Mouse (Mus musculus): ENCODE results near the gene Sema4g. TPM values are rescaled to one million over a fixed set of nuclear protein-coding genes. Genes with fewer than 3 reads are reported as not detected.

Sema4g gene
- 10 to 100 TPM; 17.7 to 25.8 TPM for total RNA-seq (2021)

GRCm38 (mm10) chr19:44988831-44989566 is at the start of gene Sema4g:
Gene Sema4g (plus strand): TSS chr19:44989101.
- intact Hi-C loops (cut with DNase I), result no loop called here

DNA sequence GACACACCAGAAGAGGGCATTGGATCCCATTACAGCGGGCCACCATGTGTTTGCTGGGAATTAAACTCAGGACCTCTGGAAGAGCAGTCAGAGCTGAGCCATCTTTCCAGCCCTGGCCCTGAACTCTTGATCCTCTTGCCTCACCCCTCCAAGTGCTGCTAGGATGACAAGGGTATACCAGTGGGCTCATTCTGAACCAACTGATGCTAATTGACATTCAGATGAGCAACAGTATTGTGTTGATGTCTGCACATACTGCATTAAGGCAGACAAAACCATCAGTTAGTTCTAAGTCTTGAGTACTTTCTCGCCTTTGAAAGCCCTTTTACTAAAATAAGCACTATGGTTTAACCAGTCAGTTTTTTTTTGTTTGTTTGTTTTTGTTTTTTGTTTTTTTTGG is 29.3 kb upstream of the Sema4g start:
- intact Hi-C loops (cut with DNase I), result no loop called here
- no peak for DNase-seq (ENCODE audit: low spot score in 2 of 2)

More at GRCm38 (mm10) chr19:44988831-44989566, at the start of gene Sema4g:
- no peak for DNase-seq (ENCODE audit: low spot score in 2 of 2)

- intact Hi-C loops (cut with DNase I), result no loop called here
- no peak for DNase-seq (ENCODE audit: low spot score in 2 of 2)
Observed at GRCm38 (mm10) chr19:44965978-44966377, 22.9 kb upstream of the Sema4g start.

DNA sequence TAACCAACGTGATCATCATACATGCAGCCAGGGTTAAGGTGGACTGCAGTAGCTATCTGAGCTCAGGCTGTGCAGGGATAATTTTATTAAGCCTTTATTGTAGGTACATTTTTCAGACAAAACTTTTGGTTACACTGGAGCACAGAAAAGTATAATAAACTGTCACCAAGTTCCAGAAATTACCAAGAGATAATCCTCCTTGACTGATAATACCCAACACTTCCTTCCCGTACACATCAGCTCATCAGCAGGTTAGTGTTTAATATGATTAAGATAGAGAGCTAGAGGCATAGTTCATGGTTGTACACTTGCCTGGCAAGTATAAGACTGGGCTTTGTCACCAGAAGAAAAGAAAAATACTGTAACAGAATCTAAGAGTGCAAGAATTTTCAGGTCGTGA is 20.6 kb upstream of the Sema4g start:
- no peak for DNase-seq (ENCODE audit: low spot score in 2 of 2)
- intact Hi-C loops (cut with DNase I), result no loop called here

DNA sequence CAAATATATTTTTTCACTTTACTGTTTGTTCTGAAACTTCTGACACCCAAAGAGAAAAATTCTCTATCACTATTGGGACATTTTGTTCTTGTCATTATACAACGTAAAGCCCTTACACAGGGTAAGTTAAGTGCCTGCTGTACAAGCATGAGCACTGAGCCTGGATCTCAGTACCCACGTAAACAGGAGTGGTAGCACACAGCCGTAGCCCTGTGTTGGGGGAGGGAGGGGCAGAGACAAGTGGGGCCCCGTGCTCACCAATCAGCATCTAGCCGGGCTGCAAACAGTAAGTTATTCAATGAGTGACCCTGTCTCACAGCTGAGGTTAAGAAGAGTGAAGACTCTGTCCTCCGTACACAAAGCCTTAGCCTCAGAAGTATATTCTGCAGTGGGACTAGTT is 12.3 kb upstream of the Sema4g start:
- intact Hi-C loops (cut with DNase I), result no loop called here
- no peak for DNase-seq (ENCODE audit: low spot score in 2 of 2)

DNA sequence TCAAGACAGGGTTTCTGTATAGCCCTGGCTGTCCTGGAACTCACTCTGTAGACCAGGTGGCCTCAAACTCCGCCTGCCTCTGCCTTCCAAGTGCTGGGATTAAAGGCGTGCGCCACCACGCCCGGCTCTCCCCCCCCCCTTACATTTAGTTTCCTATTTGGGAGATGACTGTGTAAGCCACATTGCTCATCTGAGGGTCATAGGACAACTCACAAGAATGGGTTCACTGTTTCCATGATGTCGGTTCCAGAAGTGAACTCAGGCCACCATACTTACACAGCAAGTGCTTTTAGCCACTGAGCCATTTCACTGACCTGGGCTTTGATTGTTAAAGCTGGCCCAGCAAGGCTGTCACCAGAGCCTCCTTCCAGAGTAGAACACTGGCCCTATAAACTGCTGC is 11.8 kb upstream of the Sema4g start:
- DNase-seq (ENCODE audit: low spot score in 2 of 2), result no peak
- intact Hi-C loops (cut with DNase I), result no loop called here

DNA sequence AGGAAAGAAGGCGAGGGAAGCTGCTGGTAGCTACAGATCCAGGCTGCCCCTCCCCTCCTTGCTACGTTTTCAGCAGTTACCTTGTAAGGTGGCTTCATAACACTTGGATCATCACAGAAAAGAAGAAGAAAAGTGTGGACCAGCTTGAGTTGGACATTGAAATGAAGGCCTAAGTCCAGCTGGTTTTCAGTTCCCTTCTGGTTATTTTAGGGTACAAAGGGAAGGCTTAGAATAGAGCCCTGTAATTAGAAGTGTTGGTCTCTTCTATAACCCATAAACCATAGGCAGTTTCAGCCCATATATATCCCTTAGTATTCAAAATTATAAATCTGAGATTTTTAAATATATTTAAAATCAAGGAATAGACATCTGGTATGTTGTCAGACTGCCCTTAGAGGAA is 8.1 kb upstream of the Sema4g start:
- intact Hi-C loops (cut with DNase I), result no loop called here

DNA sequence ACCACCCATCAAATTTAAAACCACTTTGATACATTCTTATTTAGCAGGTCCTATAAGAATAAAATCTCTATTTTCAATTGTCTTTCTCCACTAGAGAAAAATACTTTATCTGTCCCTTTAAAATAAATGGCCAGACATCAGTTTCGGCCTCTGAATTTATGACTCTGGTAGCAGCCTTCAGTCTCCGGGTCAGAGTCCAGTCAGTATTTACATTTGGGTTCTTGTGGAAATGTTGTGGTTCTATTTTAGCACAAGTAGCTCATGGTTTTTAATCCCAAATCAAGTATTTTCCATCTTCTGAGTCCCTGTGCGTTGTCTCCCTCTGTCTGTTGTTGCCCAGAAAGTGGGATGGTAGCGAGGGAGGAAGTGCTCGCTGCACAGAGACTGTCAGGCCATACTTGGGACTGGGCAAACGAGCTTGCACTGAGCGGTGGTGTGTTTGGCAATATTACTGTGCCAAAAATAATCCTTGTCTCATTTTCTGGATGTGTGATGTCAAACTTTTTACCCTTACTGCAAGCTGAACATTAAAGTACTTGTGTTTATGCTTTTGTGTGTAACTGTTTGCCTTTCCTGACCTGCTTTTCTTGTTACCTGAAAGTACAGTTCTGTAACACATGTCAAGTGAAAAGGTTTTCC is 6.3 kb upstream of the Sema4g start:
- DNase-seq (ENCODE audit: low spot score in 2 of 2), result no peak
- intact Hi-C loops (cut with DNase I), result no loop called here

More for the DNA sequence above, 8.1 kb upstream of the Sema4g start:
- DNase-seq (ENCODE audit: low spot score in 2 of 2), result no peak

GRCm38 (mm10) chr19:44983366-44983765 is 5.5 kb upstream of the Sema4g start:
- intact Hi-C loops (cut with DNase I), result no loop called here
- DNase-seq (ENCODE audit: low spot score in 2 of 2), result no peak

GRCm38 (mm10) chr19:44984420-44984819 is 4.5 kb upstream of the Sema4g start:
- intact Hi-C loops (cut with DNase I), result no loop called here
- DNase-seq (ENCODE audit: low spot score in 2 of 2), result no peak

GRCm38 (mm10) chr19:44985159-44985988 is 3.5 kb upstream of the Sema4g start:
- no peak for DNase-seq (ENCODE audit: low spot score in 2 of 2)
- intact Hi-C loops (cut with DNase I), result no loop called here

- intact Hi-C loops (cut with DNase I), result no loop called here
- DNase-seq (ENCODE audit: low spot score in 2 of 2), result no peak
Observed at GRCm38 (mm10) chr19:44987004-44987403, 1.9 kb upstream of the Sema4g start.

- peak; percentile 54 to 70 for DNase-seq (ENCODE audit: low spot score in 2 of 2)
- intact Hi-C loops (cut with DNase I), result no loop called here
Observed at GRCm38 (mm10) chr19:44987851-44988250, 1.1 kb upstream of the Sema4g start.

DNA sequence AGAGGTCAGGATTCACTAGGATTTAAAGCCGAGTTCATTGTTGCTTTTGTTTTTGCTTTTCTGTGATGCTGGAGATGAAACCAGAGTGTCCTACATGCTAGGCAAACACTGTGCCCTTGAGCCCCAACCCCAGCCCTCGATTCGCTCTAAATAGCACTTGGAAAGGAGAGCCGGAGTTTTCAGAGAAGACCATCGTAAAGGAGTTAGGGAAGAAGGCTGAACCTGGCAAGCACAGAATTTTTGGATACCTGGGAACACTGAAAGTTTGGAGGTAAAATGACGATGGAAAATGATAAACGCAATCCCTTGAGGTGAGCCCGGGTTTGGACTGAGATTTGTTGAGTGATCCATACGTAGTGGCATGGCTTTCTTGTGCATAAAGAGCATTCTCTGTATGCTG is 580 bp upstream of the Sema4g start:
- DNase-seq (ENCODE audit: low spot score in 2 of 2), result no peak
- intact Hi-C loops (cut with DNase I), result no loop called here

DNA sequence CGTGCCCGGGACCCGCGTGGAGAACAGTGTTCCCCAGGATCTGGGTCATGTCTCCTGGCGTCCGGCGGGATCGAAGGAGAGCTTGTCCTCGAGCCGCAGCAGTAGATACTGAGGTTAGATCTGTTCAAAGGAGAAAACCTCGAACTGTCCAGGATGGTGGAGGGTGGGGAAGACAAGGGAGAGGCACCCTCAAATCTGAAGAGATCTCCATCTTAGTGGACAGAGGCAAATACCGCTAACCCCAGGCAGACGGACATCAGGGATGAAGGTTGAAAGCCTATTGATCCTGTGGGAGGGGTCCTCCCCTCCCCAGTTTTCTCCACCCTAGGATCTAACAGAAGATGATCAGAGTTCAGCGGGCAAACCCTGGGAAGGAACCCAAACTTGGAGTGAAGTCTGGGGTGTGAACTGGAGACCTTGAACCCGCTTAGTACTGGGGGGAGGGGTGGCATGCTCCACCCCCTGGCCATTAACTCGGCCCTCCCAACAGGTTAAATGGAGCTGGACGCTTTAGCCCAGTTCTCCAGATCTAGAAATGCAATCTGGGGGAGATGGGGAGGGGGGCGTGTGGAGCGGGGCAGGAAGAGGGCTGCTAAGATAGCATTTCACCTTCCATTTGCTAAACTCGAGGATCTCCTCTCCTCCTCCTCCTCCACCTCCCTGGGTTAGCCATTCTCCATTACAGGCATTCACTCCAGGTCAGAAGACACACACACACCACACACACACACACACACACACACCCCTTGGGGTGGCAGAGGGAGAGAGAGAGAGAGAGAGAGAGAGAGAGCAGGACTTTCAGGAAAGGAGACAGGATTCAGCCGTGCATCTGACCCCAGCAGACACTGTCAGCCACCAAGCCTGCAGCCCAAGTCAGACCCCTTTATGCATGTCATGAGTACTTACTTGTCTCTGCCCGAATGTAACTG is 930 bp downstream of the Sema4g start:
- intact Hi-C loops (cut with DNase I), result no loop called here
- DNase-seq (ENCODE audit: low spot score in 2 of 2), result no peak

DNA sequence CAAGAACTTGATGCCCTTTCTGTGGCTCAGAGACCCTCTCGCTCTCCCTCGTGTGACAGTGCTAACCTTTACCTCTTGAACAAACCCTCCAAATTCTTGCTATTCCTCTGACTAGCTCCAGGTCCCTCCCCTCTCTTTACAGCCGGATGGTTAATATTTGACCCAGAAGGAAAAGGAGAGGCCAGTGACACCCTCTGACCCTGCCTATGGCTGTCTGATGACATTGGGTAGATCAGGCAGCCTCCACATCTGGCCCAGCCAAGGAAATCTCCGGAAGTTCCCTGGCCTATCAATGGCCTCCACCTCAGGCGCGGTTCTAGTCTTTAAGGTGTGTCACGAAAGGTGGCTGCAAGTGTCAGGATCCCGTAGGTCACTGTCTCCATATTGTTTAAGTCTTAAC is 2.1 kb downstream of the Sema4g start:
- intact Hi-C loops (cut with DNase I), result no loop called here
- no peak for DNase-seq (ENCODE audit: low spot score in 2 of 2)

- intact Hi-C loops (cut with DNase I), result no loop called here
- no peak for DNase-seq (ENCODE audit: low spot score in 2 of 2)
Observed at GRCm38 (mm10) chr19:44992246-44992645, 3.3 kb downstream of the Sema4g start.

DNA sequence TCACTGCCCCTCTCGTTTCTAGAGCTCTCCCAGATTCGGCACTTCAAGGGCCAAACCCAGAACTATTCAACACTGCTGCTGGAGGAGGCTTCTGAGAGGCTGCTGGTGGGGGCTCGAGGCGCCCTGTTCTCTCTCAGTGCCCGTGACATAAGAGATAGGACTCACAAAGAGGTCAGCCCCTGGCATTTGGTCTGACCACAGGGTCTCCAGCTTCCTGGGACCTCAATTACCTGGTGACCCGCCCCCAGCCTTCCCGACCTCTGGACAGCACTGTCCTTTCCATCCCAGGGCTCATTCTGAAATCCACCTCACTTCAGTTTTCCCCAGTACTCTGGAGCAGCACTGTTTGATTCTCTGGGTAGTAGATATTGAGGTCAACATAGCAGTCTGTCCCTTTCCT is 3.8 kb downstream of the Sema4g start:
- DNase-seq (ENCODE audit: low spot score in 2 of 2), result no peak
- intact Hi-C loops (cut with DNase I), result no loop called here

GRCm38 (mm10) chr19:44997786-44998185 is 8.9 kb downstream of the Sema4g start:
- DNase-seq (ENCODE audit: low spot score in 2 of 2), result no peak
- intact Hi-C loops (cut with DNase I), result no loop called here

- intact Hi-C loops (cut with DNase I), result no loop called here
- no peak for DNase-seq (ENCODE audit: low spot score in 2 of 2)
Observed at GRCm38 (mm10) chr19:44999647-45000046, 10.7 kb downstream of the Sema4g start.
